Mouse (Mus musculus): Measurements from ENCODE around the gene Slc16a8. TPM values are rescaled to one million over a fixed set of nuclear protein-coding genes. Genes with fewer than 3 reads are reported as not detected.

Slc16a8 gene
- polyA plus RNA-seq, 1 experiment: not detected

DNA sequence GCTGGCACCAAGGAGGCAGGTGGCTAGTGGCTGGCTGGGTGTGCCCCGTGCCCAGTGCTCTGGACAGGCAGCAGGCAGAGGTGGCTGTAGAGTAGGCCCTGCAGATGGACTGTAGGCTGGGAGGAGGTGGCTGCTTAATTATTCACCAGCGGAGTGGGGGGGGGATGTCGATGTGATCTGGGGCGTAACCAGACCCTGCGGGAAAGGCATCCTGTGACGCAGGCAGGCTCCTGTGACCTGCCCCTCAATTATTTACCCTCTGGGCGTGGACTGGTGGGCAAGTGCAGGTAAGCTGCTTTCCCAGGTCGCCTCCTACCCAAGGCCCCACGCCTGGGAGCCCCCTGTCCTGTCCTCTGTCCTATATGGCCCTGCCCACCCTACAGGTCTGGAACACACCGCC lies 30.8 kb upstream of the Slc16a8 start, which contains the start of gene Baiap2l2:
Gene Baiap2l2, minus strand, starts transcription at position 139 of the 400 bp plus-strand sequence.
- TF ChIP-seq POLR2A (IDR thresholded peaks at IDR 0.05; ENCODE audit: extremely low read depth, insufficient read depth, low read length): no peak
- TF ChIP-seq CTCF (IDR thresholded peaks at IDR 0.05; ENCODE audit: extremely low read depth, insufficient read depth, low read length): no peak
- H3K4me3 ChIP-seq (ENCODE audit: insufficient read depth, low read length): no peak within 1 kb of the TSS
- H3K4me1 ChIP-seq (ENCODE audit: control insufficient read depth, insufficient read depth, low read length): no peaks in the 10 kb centered on the region
- no peak within 1 kb of the TSS for H3K27ac ChIP-seq (ENCODE audit: insufficient read depth, low read length)

GRCm38 (mm10) chr15:79283371-79283770 lies 28.8 kb upstream of the Slc16a8 start:
- Histone ChIP-seq H3K4me1 (ENCODE audit: control insufficient read depth, insufficient read depth, low read length) (no peaks in the 10 kb centered on the region), H3K27ac (ENCODE audit: insufficient read depth, low read length) (no peak overlapping the region), H3K4me3 (ENCODE audit: insufficient read depth, low read length) (no peak overlapping the region)
- no peak for TF ChIP-seq CTCF (IDR thresholded peaks at IDR 0.05; ENCODE audit: extremely low read depth, insufficient read depth, low read length)
- TF ChIP-seq POLR2A (IDR thresholded peaks at IDR 0.05; ENCODE audit: extremely low read depth, insufficient read depth, low read length): no peak

GRCm38 (mm10) chr15:79282434-79282833 lies 27.9 kb upstream of the Slc16a8 start:
- H3K4me1 ChIP-seq (ENCODE audit: control insufficient read depth, insufficient read depth, low read length): no peaks in the 10 kb centered on the region
- no peak for TF ChIP-seq CTCF (IDR thresholded peaks at IDR 0.05; ENCODE audit: extremely low read depth, insufficient read depth, low read length)
- TF ChIP-seq POLR2A (IDR thresholded peaks at IDR 0.05; ENCODE audit: extremely low read depth, insufficient read depth, low read length): no peak
- H3K4me3 ChIP-seq (ENCODE audit: insufficient read depth, low read length): no peak overlapping the region

GRCm38 (mm10) chr15:79281389-79281788 lies 26.8 kb upstream of the Slc16a8 start:
- TF ChIP-seq CTCF (IDR thresholded peaks at IDR 0.05; ENCODE audit: extremely low read depth, insufficient read depth, low read length) (no peak), POLR2A (IDR thresholded peaks at IDR 0.05; ENCODE audit: extremely low read depth, insufficient read depth, low read length) (no peak)
- H3K27ac ChIP-seq (ENCODE audit: insufficient read depth, low read length): no peak overlapping the region
- no peak overlapping the region for H3K4me3 ChIP-seq (ENCODE audit: insufficient read depth, low read length)
- H3K4me1 ChIP-seq (ENCODE audit: control insufficient read depth, insufficient read depth, low read length): no peaks in the 10 kb centered on the region

More at GRCm38 (mm10) chr15:79282434-79282833, 27.9 kb upstream of the Slc16a8 start:
- H3K27ac ChIP-seq (ENCODE audit: insufficient read depth, low read length): no peak overlapping the region

DNA sequence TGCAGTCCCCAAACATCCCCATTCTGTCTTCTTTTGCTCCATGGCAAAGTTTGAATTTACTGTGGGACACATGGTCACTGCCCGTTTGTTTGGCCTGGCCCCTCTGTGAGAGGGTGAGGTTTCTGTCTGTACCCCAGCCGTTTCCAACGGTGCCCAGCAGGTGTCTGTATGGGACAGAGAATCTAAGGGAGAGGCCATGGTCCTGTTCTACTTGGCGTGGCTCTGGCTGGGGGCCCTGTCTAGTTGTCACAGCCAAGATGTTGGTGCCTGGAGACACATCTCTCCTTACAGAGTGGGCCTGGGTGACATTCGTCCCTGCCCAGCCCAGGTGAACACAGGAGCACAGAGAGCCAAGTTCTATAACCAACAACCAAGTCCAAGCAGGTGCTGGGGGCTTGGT lies 26.3 kb upstream of the Slc16a8 start:
- TF ChIP-seq CTCF (IDR thresholded peaks at IDR 0.05; ENCODE audit: extremely low read depth, insufficient read depth, low read length) (no peak), POLR2A (IDR thresholded peaks at IDR 0.05; ENCODE audit: extremely low read depth, insufficient read depth, low read length) (no peak)
- no peak overlapping the region for H3K4me3 ChIP-seq (ENCODE audit: insufficient read depth, low read length)

DNA sequence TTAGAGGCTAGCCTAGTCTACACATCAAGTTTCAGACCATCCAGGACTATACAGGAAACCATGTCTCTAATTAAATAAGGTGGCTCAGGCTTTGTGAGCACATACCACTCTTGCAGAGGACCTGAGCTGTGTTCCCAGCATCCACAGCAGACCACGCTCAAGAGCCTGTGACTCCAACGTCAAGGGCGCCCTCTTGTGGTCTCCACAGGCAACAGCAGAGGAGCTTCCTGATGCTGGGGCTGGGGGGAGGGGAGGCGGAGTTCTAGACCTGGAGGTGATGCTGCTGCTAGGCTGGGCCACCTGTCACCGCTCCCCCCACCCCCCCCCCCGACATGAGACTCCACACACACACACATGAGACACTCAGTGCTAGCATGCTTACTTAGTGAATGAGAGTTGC lies 25.6 kb upstream of the Slc16a8 start:
- peak; percentile 24; the same call in 1 of the 2 replicates for TF ChIP-seq CTCF (IDR thresholded peaks at IDR 0.05; ENCODE audit: extremely low read depth, insufficient read depth, low read length)
- no peak for TF ChIP-seq POLR2A (IDR thresholded peaks at IDR 0.05; ENCODE audit: extremely low read depth, insufficient read depth, low read length)
- no peak overlapping the region for H3K4me3 ChIP-seq (ENCODE audit: insufficient read depth, low read length)
- no peak overlapping the region for H3K27ac ChIP-seq (ENCODE audit: insufficient read depth, low read length)
- no peaks in the 10 kb centered on the region for H3K4me1 ChIP-seq (ENCODE audit: control insufficient read depth, insufficient read depth, low read length)

More for the DNA sequence above, 26.3 kb upstream of the Slc16a8 start:
- Histone ChIP-seq H3K4me1 (ENCODE audit: control insufficient read depth, insufficient read depth, low read length) (no peaks in the 10 kb centered on the region), H3K27ac (ENCODE audit: insufficient read depth, low read length) (no peak overlapping the region)

DNA sequence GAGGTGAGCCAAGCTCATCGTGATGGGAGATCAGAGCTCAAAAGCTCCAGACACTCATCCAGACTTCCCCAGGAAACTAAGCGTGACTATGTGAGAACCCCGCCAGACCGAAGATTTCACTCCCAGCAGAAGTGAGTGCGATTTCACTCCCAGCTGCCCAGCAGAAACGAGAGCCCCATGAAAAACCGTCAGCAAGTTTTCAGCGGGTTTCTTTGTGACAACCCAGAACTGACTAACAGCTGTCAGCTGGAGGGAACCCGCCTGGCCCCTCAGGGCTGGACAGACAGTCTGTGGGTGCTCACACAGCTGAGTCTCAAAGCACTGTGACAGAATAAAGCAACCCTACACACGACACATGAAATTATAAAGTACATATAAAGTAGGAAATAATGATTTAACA lies 23.2 kb upstream of the Slc16a8 start:
- TF ChIP-seq POLR2A (IDR thresholded peaks at IDR 0.05; ENCODE audit: extremely low read depth, insufficient read depth, low read length) (no peak), CTCF (IDR thresholded peaks at IDR 0.05; ENCODE audit: extremely low read depth, insufficient read depth, low read length) (no peak)
- Histone ChIP-seq H3K27ac (ENCODE audit: insufficient read depth, low read length) (no peak overlapping the region), H3K4me3 (ENCODE audit: insufficient read depth, low read length) (no peak overlapping the region), H3K4me1 (ENCODE audit: control insufficient read depth, insufficient read depth, low read length) (no peaks in the 10 kb centered on the region)

DNA sequence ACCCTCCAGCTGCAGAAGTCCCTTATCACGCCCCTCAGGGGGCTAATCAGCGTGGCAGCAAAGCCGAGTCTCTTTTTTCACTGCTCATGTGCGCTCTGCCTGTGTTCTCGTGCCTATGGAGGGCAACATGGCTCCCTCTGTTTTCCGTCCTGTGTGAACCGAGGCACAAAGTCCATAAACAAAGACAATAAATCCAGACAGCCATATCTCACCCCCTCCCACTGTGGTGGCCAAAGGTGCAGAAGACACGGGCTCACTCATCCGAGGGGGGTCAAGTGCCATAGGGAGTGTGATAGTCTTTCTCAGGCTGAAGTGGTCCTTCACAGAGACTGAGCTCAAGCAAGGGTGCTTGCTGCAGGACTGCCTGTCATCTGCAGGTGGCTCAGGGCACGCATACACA lies 18.5 kb upstream of the Slc16a8 start:
- H3K27ac ChIP-seq (ENCODE audit: insufficient read depth, low read length): no peak overlapping the region
- H3K4me3 ChIP-seq (ENCODE audit: insufficient read depth, low read length): no peak overlapping the region
- no peaks in the 10 kb centered on the region for H3K4me1 ChIP-seq (ENCODE audit: control insufficient read depth, insufficient read depth, low read length)
- TF ChIP-seq POLR2A (IDR thresholded peaks at IDR 0.05; ENCODE audit: extremely low read depth, insufficient read depth, low read length) (no peak), CTCF (IDR thresholded peaks at IDR 0.05; ENCODE audit: extremely low read depth, insufficient read depth, low read length) (no peak)

- Histone ChIP-seq H3K4me3 (ENCODE audit: insufficient read depth, low read length) (peak overlapping the region; percentile 22), H3K27ac (ENCODE audit: insufficient read depth, low read length) (no peak overlapping the region), H3K4me1 (ENCODE audit: control insufficient read depth, insufficient read depth, low read length) (no peaks in the 10 kb centered on the region)
- TF ChIP-seq CTCF (IDR thresholded peaks at IDR 0.05; ENCODE audit: extremely low read depth, insufficient read depth, low read length): peak; percentile 69
- no peak for TF ChIP-seq POLR2A (IDR thresholded peaks at IDR 0.05; ENCODE audit: extremely low read depth, insufficient read depth, low read length)
Observed at GRCm38 (mm10) chr15:79271124-79271746, 16.7 kb upstream of the Slc16a8 start.

All from cortical plate, adult 2 months (tissue).